Mouse (Mus musculus): ENCODE data around the gene Clstn3.

DNA sequence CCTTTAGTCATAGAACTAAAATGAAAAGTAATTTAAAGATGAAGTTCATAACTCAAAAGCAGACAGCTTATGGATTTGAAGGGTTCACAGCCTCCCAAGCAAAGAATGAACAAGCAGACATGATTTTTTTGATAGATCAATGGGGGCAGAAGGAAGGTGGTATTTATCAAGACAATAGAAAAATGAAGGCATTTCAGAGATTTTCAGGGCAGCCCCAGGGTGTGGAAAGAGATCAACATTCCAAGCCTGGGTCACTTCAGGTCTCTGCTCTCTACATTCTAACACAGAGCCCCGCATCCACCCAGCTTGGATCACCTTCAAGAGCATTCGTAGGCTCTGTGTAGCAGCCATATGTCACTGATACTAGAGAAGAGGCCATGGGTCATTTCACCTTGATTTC, 21.3 kb downstream of the Clstn3 start:
- TF ChIP-seq EP300 (optimal IDR thresholded peaks at IDR 0.05) (no peak), CTCF (IDR thresholded peaks at IDR 0.05; ENCODE audit: low read depth) (no peak)

Data from stomach, postnatal 0 days (tissue).